Mouse (Mus musculus) liver, adult 2 months (tissue): ENCODE measurements around the gene Gm7102. TPM values are rescaled to one million over a fixed set of nuclear protein-coding genes. Genes with fewer than 3 reads are reported as not detected.

Experiments used
- DNase-seq: peaks from one replicate; pipeline ENCODE4 v3.0.0-alpha.2; 2011; ENCODE audit warnings: low read depth, low spot score; ENCODE audit errors: extremely low read depth
- H3K27ac ChIP-seq: fragments of 200-500 bp; replicated peaks from 2 replicates; pipeline ENCODE4 v1.5.1; 2012; ENCODE audit warnings: low read depth, mild to moderate bottlenecking, control low read depth, inconsistent platforms, low read length; ENCODE audit not compliant: insufficient read depth
- H3K27me3 ChIP-seq: fragments of 200-500 bp; 2 replicates; pipeline ENCODE4 v1.6.1; 2012; ENCODE audit warnings: mild to moderate bottlenecking, moderate library complexity, low read length, inconsistent platforms; ENCODE audit not compliant: control insufficient read depth, insufficient read depth
- H3K36me3 ChIP-seq: fragments of 200-500 bp; 2 replicates; pipeline ENCODE4 v1.6.1; 2012; ENCODE audit warnings: low read length, inconsistent platforms; ENCODE audit not compliant: control insufficient read depth, insufficient read depth
- H3K4me1 ChIP-seq: fragments of 200-500 bp; 2 replicates; pipeline ENCODE4 v1.6.1; 2011; ENCODE audit warnings: low read length; ENCODE audit not compliant: control insufficient read depth, insufficient read depth
- H3K4me3 ChIP-seq: fragments of 200-500 bp; 2 replicates; pipeline ENCODE4 v1.5.1; 2011; ENCODE audit warnings: low read depth, mild to moderate bottlenecking, control low read depth, low read length, moderate library complexity; ENCODE audit not compliant: insufficient read depth
- H3K79me2 ChIP-seq: fragments of 200-500 bp; 2 replicates; pipeline ENCODE4 v1.6.1; 2012; ENCODE audit warnings: inconsistent platforms, mild to moderate bottlenecking, low read length, moderate library complexity; ENCODE audit not compliant: control insufficient read depth, insufficient read depth
- H3K9ac ChIP-seq: fragments of 200-500 bp; 2 replicates; pipeline ENCODE4 v1.6.1; 2012; ENCODE audit warnings: low read depth, mild to moderate bottlenecking, control low read depth, inconsistent platforms, low read length
- CTCF ChIP-seq: fragments of 200-500 bp; IDR thresholded peaks from 2 replicates; pipeline ENCODE4 v1.5.1; 2011; ENCODE audit warnings: low read depth, low read length, control low read depth
- POLR2A ChIP-seq: fragments of 200-500 bp; IDR thresholded peaks from 2 replicates; pipeline ENCODE4 v1.6.1; 2011; ENCODE audit warnings: low read length, control low read depth; ENCODE audit not compliant: insufficient read depth; ENCODE audit errors: extremely low read depth
- WGBS: fragments of 180-500 bp; shearing (Covaris S2); methylation state at CpG from one replicate; pipeline ENCODE4 v1.1.7; 2018; 5-methylcytosine and 5-hydroxymethylcytosine counted together
- polyA plus RNA-seq: library from polyadenylated mRNA; depleted of rRNA; stranded (reverse); fragments of >200 nt; gene quantifications from 2 replicates; pipeline ENCODE4 v1.2.3, GENCODE M21; 2012
- total RNA-seq: library from RNA; depleted of rRNA; stranded (reverse); fragments of >200 nt; gene quantifications from 2 replicates; pipeline ENCODE4 v1.2.3, GENCODE M21; 2014

The Gm7102 gene
- total and polyA plus RNA-seq, 2 experiments, result not detected

DNA sequence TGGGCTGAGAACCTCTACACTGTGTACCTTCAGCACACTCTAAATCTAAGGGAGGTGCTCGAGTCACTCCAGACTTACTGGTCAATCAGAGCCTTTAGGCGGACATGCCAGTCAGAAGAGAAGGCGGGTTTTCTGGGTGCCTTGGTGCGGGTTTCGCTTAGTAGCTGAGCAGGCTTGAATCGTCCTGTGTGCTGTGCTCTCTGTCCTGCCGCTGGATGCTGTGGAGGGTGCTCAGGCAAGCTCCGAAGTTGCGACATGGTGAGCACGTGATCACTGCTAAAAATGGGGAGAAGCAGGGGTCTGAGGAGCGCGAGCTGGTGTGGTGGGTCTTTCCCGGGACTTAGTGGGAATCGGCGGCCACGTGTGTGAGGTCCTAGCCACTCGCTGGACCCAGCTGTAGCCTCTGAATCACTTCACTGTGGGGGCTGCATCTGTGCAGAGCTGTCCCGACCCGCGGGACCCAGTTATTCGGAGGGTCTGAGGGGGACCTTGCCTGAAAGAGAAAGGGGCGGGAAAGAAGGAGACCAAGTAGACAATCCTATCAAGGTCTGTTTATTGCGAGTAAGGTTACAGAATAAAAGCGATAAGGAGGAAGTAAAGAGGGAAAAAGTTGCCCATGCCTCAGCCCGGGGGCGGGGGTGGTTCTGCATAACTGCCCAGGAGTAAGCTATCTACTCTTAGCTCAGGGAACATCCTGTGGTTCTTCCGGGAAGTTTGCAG, 24.2 kb downstream of the Gm7102 start:
- no peaks in the 10 kb centered on the region for H3K4me1 ChIP-seq
- DNase-seq, result peak; percentile 73
- TF ChIP-seq CTCF (no peak), POLR2A (no peak)
- no peaks in the 10 kb centered on the region for H3K79me2 ChIP-seq
- H3K4me3 ChIP-seq, result peak overlapping the region; percentile 58
- H3K27ac ChIP-seq, result no peak overlapping the region
- H3K36me3 ChIP-seq, result no peaks in the 10 kb centered on the region
- WGBS, result 4% methylated on average over 27 of the region's 27 CpGs
- no peaks in the 10 kb centered on the region for H3K27me3 ChIP-seq
- H3K9ac ChIP-seq, result peak overlapping the region; percentile 39; the same call in 1 of the 2 replicates

DNA sequence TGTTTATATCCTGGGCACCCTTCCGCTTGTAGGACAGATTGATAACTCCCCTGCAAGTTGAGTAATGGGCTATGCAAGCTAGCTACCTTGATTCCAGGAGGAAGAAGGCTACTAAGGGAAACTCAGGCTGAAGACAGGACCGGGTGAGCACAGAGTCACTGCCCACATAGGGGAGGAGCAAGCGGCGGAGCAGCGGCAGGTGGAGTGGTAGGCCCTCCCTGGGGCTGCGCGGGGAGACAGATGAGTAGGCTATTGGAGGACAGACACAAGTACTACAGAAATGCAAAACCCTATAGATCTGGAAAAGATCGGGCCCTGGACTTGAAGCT, 24.8 kb downstream of the Gm7102 start:
- H3K9ac ChIP-seq, result 0 out of 2 replicates have a peak overlapping the region, but pooled peaks have one; percentile 3
- TF ChIP-seq POLR2A, result no peak
- TF ChIP-seq CTCF, result no peak

DNA sequence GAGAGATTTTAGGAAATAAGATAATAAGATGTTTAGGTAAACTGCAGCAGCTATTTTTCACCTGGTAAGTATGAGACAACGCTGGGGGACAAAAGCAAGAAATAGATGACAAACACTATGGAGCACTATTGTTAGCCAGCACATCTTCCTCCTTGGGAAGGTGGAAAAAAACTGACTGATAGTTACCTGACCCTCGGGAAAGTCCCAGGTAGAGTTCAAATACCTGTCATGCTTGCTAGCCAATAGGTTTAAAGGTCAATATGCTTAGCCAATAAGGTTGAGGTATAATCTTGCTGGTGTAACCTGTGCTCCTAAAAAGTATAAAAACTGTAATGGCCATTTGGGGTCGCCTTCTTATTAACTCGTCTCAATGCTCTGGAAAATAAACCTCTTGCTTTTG, 34.8 kb downstream of the Gm7102 start:
- Histone ChIP-seq H3K9ac (no peak overlapping the region), H3K27ac (no peak overlapping the region), H3K4me3 (no peak overlapping the region), H3K36me3 (no peaks in the 10 kb centered on the region), H3K4me1 (peaks cover 7% of the 10 kb centered on the region), H3K27me3 (no peaks in the 10 kb centered on the region), H3K79me2 (peaks cover 14% of the 10 kb centered on the region)
- 21% methylated on average over 4 of the region's 4 CpGs for WGBS
- TF ChIP-seq CTCF, result no peak
- no peak for TF ChIP-seq POLR2A
- DNase-seq, result peak; percentile 57

More for the DNA sequence above, 24.8 kb downstream of the Gm7102 start:
- H3K4me1 ChIP-seq, result no peaks in the 10 kb centered on the region
- H3K36me3 ChIP-seq, result no peaks in the 10 kb centered on the region
- no peak overlapping the region for H3K27ac ChIP-seq
- H3K79me2 ChIP-seq, result no peaks in the 10 kb centered on the region
- peak overlapping the region; percentile 58 for H3K4me3 ChIP-seq
- DNase-seq, result peak; percentile 57
- WGBS, result 6% methylated on average over 8 of the region's 8 CpGs
- H3K27me3 ChIP-seq, result no peaks in the 10 kb centered on the region

DNA sequence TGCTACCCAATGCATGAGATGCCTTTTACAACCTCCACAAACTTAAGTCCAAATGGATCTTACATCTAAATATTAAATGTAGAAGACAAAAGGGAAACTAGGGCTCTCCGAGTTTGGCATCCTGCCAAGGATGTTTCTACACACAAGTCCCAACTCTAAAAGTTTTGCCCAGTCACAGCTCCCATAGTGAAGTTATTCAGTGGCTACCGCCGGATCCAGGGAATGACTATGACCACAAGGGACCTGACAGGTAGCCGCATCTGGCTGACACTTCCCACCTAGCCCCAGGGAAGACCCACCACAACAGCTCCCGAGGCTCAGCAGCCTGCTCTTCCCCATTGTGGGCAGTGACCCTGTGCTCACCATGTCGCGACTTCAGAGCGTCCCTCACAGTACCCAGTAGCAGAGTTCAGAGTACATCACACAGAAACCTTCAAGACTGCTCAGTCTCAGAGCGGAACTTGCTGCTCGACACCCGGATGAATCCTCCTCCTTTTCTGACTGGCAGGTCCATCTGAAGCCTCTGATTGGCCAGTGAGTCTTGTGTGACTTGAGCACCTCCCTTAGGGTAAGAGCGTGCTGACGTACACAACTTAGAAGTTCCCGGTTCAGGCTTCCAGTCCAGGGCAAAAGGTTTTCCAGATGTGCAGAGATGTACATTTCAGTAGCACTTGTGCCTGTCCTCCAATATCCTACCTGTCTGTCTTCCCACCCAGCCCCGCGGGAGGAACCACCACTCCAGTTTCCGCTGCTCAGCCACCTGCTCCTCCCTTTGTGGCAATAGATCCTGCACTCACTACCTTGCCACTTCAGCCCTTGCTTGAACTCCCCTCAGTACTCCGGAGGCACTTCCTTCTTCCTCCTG, 35.5 kb downstream of the Gm7102 start, which contains the start of gene Zfp950:
Gene Zfp950, minus strand, starts transcription at position 499 of the 865 bp plus-strand sequence.
- Histone ChIP-seq H3K9ac (peak within 1 kb of the TSS; percentile 86), H3K36me3 (0 out of 2 replicates have a peak, but pooled peaks cover 2% of the 10 kb centered on the region), H3K4me3 (peak within 1 kb of the TSS; percentile 86), H3K4me1 (peaks cover 7% of the 10 kb centered on the region), H3K79me2 (peaks cover 14% of the 10 kb centered on the region), H3K27me3 (no peaks in the 10 kb centered on the region), H3K27ac (peak within 1 kb of the TSS; percentile 86)
- WGBS, result 2% methylated on average over 18 of the region's 18 CpGs
- TF ChIP-seq POLR2A (no peak), CTCF (no peak)
- DNase-seq, result peak; percentile 98

DNA sequence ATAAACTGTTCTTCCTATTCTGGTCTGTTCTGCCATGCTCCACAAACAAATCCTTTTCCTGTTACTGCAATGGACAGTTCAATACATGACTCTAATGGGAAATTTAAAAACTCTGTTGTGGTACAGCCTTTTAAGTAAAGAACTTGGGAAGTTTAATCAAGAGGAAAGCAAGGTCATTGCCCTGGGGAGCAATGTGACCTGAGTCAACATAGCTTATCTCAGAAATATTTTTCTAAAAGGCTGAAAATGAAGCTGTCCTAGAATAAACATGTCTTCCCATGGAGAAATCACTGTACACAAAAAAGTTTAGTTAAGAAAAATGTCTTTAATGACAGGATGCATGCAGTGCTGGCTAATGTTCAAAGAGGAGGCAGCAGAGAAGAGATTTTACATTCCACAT, 37.5 kb downstream of the Gm7102 start:
- Histone ChIP-seq H3K4me1 (peaks cover 7% of the 10 kb centered on the region), H3K27ac (peak overlapping the region; percentile 30; the same call in 1 of the 2 replicates), H3K4me3 (no peak overlapping the region), H3K36me3 (peaks cover 5% of the 10 kb centered on the region; the same call in 1 of the 2 replicates), H3K9ac (no peak overlapping the region), H3K27me3 (no peaks in the 10 kb centered on the region), H3K79me2 (peaks cover 16% of the 10 kb centered on the region)
- DNase-seq, result peak; percentile 89
- no peak for TF ChIP-seq POLR2A
- TF ChIP-seq CTCF, result no peak
